Mouse (Mus musculus) C2C12 (cell line): ENCODE results near the gene Gm47791.

ENCODE experiments used
- CTCF ChIP-seq: IDR thresholded peaks from one replicate; pipeline ENCODE4 v1.5.1; 2011; ENCODE audit not compliant: control insufficient read depth, insufficient read depth, insufficient read length
- MAX ChIP-seq: IDR thresholded peaks from one replicate; pipeline ENCODE4 v1.6.1; 2011; ENCODE audit warnings: mild to moderate bottlenecking, control low read depth

DNA sequence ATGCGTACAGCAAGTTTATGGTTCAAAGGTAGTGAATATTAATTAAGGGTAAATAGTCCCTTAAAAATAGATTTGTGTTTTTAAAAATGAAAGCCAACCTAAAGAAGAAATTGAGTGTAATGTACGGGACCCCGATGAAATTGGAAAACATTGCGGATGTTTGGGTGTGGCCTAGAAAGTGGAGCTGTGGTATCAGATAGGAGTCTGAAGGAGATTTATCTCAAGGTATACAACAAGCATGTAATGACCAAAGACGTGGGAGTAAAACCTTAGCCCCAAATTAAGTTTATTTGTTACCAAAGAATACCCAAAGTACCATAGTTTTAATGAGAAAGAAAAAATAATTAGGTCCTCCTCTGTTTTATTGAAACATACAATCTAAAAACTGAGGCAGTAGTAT, 44.6 kb downstream of the Gm47791 start:
- TF ChIP-seq MAX (no peak), CTCF (no peak)
